Mouse (Mus musculus): Measurements from ENCODE around the gene D430019H16Rik.

DNA sequence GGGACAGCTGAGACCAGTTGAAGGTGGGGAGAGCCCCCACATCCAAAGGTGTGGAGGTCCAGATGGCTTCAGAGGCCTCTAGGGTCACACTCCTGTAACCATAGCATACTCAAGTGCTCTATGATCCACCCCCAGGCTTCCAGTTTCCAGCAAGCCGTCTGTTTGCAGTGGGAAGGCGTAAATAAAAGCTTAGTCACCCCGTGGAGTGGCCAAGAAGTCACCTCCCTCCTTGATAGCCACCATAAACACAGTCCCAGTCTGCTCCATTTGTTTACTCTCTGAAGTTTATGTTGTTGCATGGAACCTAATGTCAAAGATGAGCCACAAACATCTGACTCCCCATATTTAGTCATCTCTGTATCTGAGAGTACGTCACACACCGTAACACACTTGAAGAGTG lies 83.5 kb downstream of the D430019H16Rik start:
- TF ChIP-seq POLR2A (IDR thresholded peaks at IDR 0.05; ENCODE audit: low read depth, low read length) = no peak
- no peak for TF ChIP-seq CTCF (conservative IDR thresholded peaks at IDR 0.05; ENCODE audit: insufficient read depth, insufficient read length, low read depth, low read length)

Measured in kidney, adult 2 months (tissue).